Mouse (Mus musculus) erythroblast, embryonic 14.5 days (primary cell): Measurements from ENCODE around the gene Tmem240. TPM values are rescaled to one million over a fixed set of nuclear protein-coding genes. Genes with fewer than 3 reads are reported as not detected.

Experiments used
- H3K27me3 ChIP-seq: 2 replicates; pipeline ENCODE4 v1.6.1; 2012; ENCODE audit warnings: inconsistent platforms; ENCODE audit not compliant: control insufficient read depth
- H3K36me3 ChIP-seq: 2 replicates; pipeline ENCODE4 v1.6.1; 2012; ENCODE audit warnings: mild to moderate bottlenecking, inconsistent platforms; ENCODE audit not compliant: control insufficient read depth
- H3K4me1 ChIP-seq: 2 replicates; pipeline ENCODE4 v1.6.1; 2012; ENCODE audit warnings: inconsistent platforms; ENCODE audit not compliant: control insufficient read depth
- H3K4me3 ChIP-seq: replicated peaks from 2 replicates; pipeline ENCODE3; 2012; ENCODE audit warnings: moderate library complexity, mild to moderate bottlenecking, inconsistent platforms
- H3K9me3 ChIP-seq: 2 replicates; pipeline ENCODE4 v1.6.1; 2012; ENCODE audit warnings: low read length, inconsistent platforms, mixed read lengths; ENCODE audit not compliant: control insufficient read depth
- GATA1 ChIP-seq: IDR thresholded peaks from 2 replicates; pipeline ENCODE4 v1.6.1; 2012; ENCODE audit warnings: low read length, inconsistent platforms, mixed read lengths
- TAL1 ChIP-seq: IDR thresholded peaks from 3 replicates; pipeline ENCODE4 v1.6.1; 2012; ENCODE audit warnings: low read length, inconsistent platforms, mixed read lengths
- polyA plus RNA-seq: library from polyadenylated mRNA; stranded (reverse); fragments of >175 nt; gene quantifications from 2 replicates; pipeline ENCODE4 v1.2.3, GENCODE M21; 2012

Tmem240 gene
- polyA plus RNA-seq, 1 experiment, result 0.01 TPM

DNA sequence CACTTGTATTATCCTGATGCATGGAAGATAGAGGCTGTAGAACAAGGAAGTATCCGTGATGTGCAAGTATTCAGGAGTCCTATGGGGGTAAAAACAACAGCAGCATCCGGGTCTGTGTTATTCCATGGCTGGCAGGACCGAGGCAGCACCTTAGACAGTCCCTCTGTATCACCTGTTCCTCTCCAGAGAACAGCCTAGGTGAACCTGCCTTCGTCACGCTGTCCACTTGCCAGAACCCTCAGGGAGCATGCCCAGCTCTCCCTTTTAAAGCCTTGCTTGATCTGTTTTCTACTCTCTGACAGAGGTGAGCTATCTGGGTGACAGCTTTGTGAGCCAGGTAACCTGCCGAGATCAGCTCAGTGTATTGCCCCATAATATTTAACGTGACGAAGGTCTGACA is 9.9 kb downstream of the Tmem240 start:
- Histone ChIP-seq H3K36me3 (peaks cover 95% of the 10 kb centered on the region), H3K4me1 (peaks cover 1% of the 10 kb centered on the region; the same call in 1 of the 2 replicates), H3K27me3 (no peaks in the 10 kb centered on the region), H3K9me3 (no peaks in the 10 kb centered on the region), H3K4me3 (no peak overlapping the region)
- no peak for TF ChIP-seq TAL1
- no peak for TF ChIP-seq GATA1

DNA sequence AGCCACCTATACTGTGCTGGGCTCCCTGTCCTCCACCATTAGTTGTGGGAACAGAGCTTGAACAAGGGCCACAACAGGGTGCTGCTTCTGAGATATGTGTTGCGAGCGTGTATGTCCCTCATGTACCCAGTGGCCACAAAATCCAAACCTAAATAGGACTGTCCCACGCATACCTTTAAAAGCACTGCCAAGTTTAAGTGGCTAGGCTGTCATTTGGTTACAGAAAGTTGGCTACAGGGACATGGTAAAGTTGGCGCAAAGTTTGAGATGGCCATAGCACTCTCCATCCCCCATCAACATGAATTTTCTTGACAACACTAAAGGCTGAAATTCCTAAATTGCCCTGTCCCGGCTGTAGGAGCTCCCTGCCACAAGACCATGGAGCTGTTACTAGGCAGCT is 10.5 kb downstream of the Tmem240 start:
- no peak overlapping the region for H3K4me3 ChIP-seq
- peaks cover 97% of the 10 kb centered on the region for H3K36me3 ChIP-seq
- no peaks in the 10 kb centered on the region for H3K27me3 ChIP-seq
- no peaks in the 10 kb centered on the region for H3K4me1 ChIP-seq
- H3K9me3 ChIP-seq, result no peaks in the 10 kb centered on the region
- TF ChIP-seq TAL1 (no peak), GATA1 (no peak)

GRCm38 (mm10) chr4:155746036-155746548 is 11.5 kb downstream of the Tmem240 start:
- H3K27me3 ChIP-seq, result no peaks in the 10 kb centered on the region
- H3K9me3 ChIP-seq, result no peaks in the 10 kb centered on the region
- no peaks in the 10 kb centered on the region for H3K4me1 ChIP-seq
- H3K4me3 ChIP-seq, result no peak overlapping the region
- no peak for TF ChIP-seq TAL1
- TF ChIP-seq GATA1, result no peak
- H3K36me3 ChIP-seq, result peaks cover 97% of the 10 kb centered on the region

DNA sequence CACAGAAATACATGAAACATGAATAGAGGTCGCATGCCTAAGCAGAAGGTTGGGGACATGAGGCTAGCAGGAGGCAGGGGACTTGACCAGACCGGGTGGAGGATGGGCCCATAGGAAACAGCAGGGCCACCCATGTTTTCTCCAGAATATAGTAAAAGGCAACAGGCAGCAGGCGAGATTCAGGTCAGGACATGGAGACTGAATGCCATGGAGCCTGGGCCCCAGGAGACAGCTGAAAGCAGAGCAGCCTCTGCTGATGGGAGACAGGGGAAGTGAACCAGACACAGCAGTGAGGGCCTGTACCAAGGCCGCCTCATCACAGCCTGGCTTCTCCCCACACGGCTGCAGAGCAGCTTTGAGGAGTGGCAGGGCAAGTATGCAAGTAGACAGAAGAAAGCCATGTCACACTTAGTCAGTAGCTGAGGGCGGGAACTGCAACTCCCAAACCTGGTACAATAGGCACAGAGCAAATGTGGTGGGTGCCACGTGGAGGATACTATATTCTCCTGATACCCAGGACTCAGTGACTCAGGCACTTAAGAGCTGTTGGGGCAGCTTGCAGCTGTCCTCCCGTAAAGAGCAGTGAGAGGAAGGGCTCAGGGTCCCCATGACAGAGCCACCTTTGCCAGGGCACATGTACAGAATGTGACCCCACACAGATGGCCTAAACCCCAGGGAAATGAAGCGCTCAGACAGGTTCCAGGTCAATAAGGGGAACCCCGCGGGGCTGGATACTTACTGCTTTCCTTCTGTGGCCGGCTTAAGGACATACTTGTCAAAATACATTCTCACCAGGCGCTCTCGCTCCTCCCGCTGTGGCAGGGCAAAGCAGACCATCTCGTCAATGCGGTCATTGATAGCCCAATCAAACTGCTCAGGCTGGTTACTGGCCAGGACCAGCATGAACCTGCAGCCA is 12.2 kb downstream of the Tmem240 start:
- no peaks in the 10 kb centered on the region for H3K4me1 ChIP-seq
- TF ChIP-seq TAL1 (no peak), GATA1 (no peak)
- H3K9me3 ChIP-seq, result no peaks in the 10 kb centered on the region
- H3K27me3 ChIP-seq, result no peaks in the 10 kb centered on the region
- no peak overlapping the region for H3K4me3 ChIP-seq
- H3K36me3 ChIP-seq, result peaks cover 97% of the 10 kb centered on the region

DNA sequence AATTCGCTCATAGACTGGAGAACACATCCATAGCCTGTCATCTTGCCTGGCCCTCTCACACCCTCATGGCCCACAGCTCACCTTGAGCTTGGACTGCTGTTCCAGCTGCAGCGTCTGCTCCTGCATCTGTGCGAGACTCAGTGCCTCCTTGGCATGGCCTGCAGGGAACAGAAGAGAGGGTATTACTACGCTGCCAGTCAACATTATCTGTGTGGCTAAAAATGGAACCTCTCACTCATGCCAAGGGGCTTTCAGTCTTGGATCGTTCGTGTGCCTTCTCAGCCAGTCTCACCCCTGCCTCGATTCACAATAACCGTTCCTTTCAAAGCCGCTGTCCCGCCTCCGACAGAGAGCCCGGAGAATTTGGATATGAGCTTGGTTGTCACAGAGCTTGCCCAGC is 22.4 kb downstream of the Tmem240 start:
- Histone ChIP-seq H3K9me3 (no peaks in the 10 kb centered on the region), H3K4me3 (no peak overlapping the region), H3K36me3 (peaks cover 56% of the 10 kb centered on the region)

GRCm38 (mm10) chr4:155759862-155760612 is 25.4 kb downstream of the Tmem240 start:
- Histone ChIP-seq H3K4me1 (peaks cover 40% of the 10 kb centered on the region), H3K27me3 (no peaks in the 10 kb centered on the region), H3K36me3 (peaks cover 32% of the 10 kb centered on the region), H3K9me3 (no peaks in the 10 kb centered on the region), H3K4me3 (peak overlapping the region; percentile 72)
- TF ChIP-seq TAL1 (no peak), GATA1 (no peak)

More for the DNA sequence above, 22.4 kb downstream of the Tmem240 start:
- Histone ChIP-seq H3K27me3 (no peaks in the 10 kb centered on the region), H3K4me1 (peaks cover 34% of the 10 kb centered on the region)
- no peak for TF ChIP-seq TAL1
- no peak for TF ChIP-seq GATA1

- Histone ChIP-seq H3K4me3 (peak within 1 kb of the TSS; percentile 72), H3K36me3 (peaks cover 25% of the 10 kb centered on the region), H3K9me3 (no peaks in the 10 kb centered on the region), H3K27me3 (no peaks in the 10 kb centered on the region), H3K4me1 (peaks cover 40% of the 10 kb centered on the region)
- TF ChIP-seq GATA1, result no peak
- TF ChIP-seq TAL1, result no peak
Measured at GRCm38 (mm10) chr4:155760613-155761355, 26.2 kb downstream of the Tmem240 start, which contains the start of gene Atad3a. TSS of gene Atad3a (minus strand) at chr4:155761093.

- Histone ChIP-seq H3K4me1 (peaks cover 40% of the 10 kb centered on the region), H3K27me3 (no peaks in the 10 kb centered on the region), H3K36me3 (peaks cover 17% of the 10 kb centered on the region), H3K9me3 (no peaks in the 10 kb centered on the region), H3K4me3 (peak overlapping the region; percentile 72)
- TF ChIP-seq TAL1, result no peak
Measured at GRCm38 (mm10) chr4:155761356-155762099, 26.9 kb downstream of the Tmem240 start.
